Mouse (Mus musculus) kidney, postnatal 0 days (tissue): ENCODE data around the gene Aldh1b1. TPM values are rescaled to one million over a fixed set of nuclear protein-coding genes. Genes with fewer than 3 reads are reported as not detected.
A peak's percentile ranks its signal among the peaks of the same experiment; 100 is the strongest.

Source experiments
- ATAC-seq: fragments of 200-750 bp; cut with Nextera tagmentation; replicated peaks from 2 replicates; pipeline ENCODE4 v1.8.0; 2017; ENCODE audit warnings: low read depth, moderate number of reproducible peaks, moderate TSS enrichment, moderate library complexity; ENCODE audit not compliant: low FRiP score
- DNase-seq: peaks from one replicate; pipeline ENCODE4 v3.0.0-alpha.2; 2016; ENCODE audit warnings: low spot score
- H3K27ac ChIP-seq: fragments of 300-500 bp; sonication (generic); 2 replicates; pipeline ENCODE4 v1.5.1; 2014; ENCODE audit warnings: mild to moderate bottlenecking
- H3K27me3 ChIP-seq: fragments of 300-500 bp; sonication (generic); 2 replicates; pipeline ENCODE4 v1.6.1; 2014; ENCODE audit warnings: low read length, mixed read lengths; ENCODE audit not compliant: insufficient read depth
- H3K36me3 ChIP-seq: fragments of 300-500 bp; sonication (generic); 2 replicates; pipeline ENCODE4 v1.6.1; 2014; ENCODE audit warnings: low read length, mixed read lengths; ENCODE audit not compliant: insufficient read depth
- H3K4me1 ChIP-seq: fragments of 300-500 bp; sonication (generic); replicated peaks from 2 replicates; pipeline ENCODE4 v1.6.1; 2014; ENCODE audit warnings: antibody characterized with exemption, low read length, mixed read lengths; ENCODE audit not compliant: insufficient read depth
- H3K4me2 ChIP-seq: fragments of 300-500 bp; sonication (generic); 2 replicates; pipeline ENCODE4 v1.6.1; 2014; ENCODE audit warnings: mild to moderate bottlenecking, low read length, moderate library complexity, mixed read lengths
- H3K4me3 ChIP-seq: fragments of 300-500 bp; sonication (generic); replicated peaks from 2 replicates; pipeline ENCODE4 v1.5.1; 2014; ENCODE audit warnings: low read depth, low read length
- H3K9ac ChIP-seq: fragments of 300-500 bp; sonication (generic); 2 replicates; pipeline ENCODE4 v1.6.1; 2014; ENCODE audit warnings: low read depth, low read length
- H3K9me3 ChIP-seq: fragments of 300-500 bp; sonication (generic); replicated peaks from 2 replicates; pipeline ENCODE4 v1.6.1; 2016; ENCODE audit warnings: low read length, inconsistent platforms, mixed read lengths
- CTCF ChIP-seq: IDR thresholded peaks from 2 replicates; pipeline ENCODE4 v1.5.1; 2016; ENCODE audit warnings: antibody characterized with exemption, low read depth, mild to moderate bottlenecking, moderate library complexity
- WGBS: fragments of 180-500 bp; shearing (Covaris S2); extraction: QIAGEN DNeasy Blood & Tissue Kit; methylation state at CpG from one replicate; pipeline ENCODE4 v1.1.7; 2014; 5-methylcytosine and 5-hydroxymethylcytosine counted together
- polyA plus RNA-seq: library from polyadenylated mRNA; unstranded; fragments of >200 nt; fragmentation: Nextera tagmentation; extraction: Ambion mirVana; gene quantifications from 2 replicates; pipeline ENCODE4 v1.2.1, GENCODE M21; 2015

Aldh1b1 gene
- polyA plus RNA-seq, 1 experiment from 2014 or later = 9.7 TPM

- Histone ChIP-seq H3K36me3 (no peaks in the 10 kb centered on the region), H3K4me3 (no peak overlapping the region), H3K4me1 (no peaks in the 10 kb centered on the region), H3K9me3 (no peaks in the 10 kb centered on the region), H3K4me2 (peak overlapping the region; percentile 4; the same call in 1 of the 2 replicates), H3K27ac (no peak overlapping the region), H3K27me3 (no peaks in the 10 kb centered on the region), H3K9ac (no peak overlapping the region)
- no peak for TF ChIP-seq CTCF
- ATAC-seq = no peak
- WGBS = 4% methylated on average over 16 of the region's 16 CpGs
- peak; percentile 31 for DNase-seq
These were observed 33.7 kb upstream of the Aldh1b1 start for GRCm38 (mm10) chr4:45765121-45765564.

DNA sequence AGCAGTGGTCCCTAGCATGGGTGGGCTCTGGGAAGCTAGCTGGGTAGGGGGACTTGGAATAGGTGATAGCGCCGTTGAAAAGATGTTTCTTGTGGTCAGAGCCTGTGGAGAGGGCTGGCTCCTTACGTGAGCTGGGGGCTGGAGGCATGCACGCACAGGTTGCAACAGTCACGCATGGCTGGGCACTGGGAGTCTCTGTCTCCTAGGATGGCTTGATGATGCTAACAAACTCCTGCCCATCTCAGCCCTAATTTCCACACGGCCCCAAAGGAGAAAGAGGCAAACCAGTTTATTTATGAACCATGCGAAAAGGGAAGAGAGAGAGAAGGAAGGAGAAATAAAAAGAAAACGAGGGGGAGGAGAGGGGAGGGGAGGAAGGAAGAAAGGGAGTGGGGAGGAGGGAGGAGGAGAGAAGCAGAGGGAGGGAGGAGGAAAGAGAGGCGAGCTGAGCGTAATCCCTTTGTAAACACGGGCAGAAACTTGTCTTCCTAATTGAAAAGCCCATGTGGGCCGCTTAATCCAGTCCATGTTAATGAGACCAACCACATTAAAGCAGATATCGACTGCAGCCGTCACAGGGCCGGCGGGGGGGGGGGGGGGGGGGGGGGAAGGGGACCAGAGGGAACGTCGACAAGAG, 33.1 kb upstream of the Aldh1b1 start:
- Histone ChIP-seq H3K36me3 (no peaks in the 10 kb centered on the region), H3K27ac (no peak overlapping the region), H3K9ac (no peak overlapping the region), H3K9me3 (no peaks in the 10 kb centered on the region), H3K27me3 (no peaks in the 10 kb centered on the region), H3K4me2 (peak overlapping the region; percentile 4; the same call in 1 of the 2 replicates), H3K4me3 (0 out of 2 replicates have a peak overlapping the region, but pooled peaks have one; percentile 6), H3K4me1 (no peaks in the 10 kb centered on the region)
- DNase-seq = peak; percentile 60
- ATAC-seq = 0 out of 2 replicates have a peak, but pooled peaks have one; percentile 30
- 6% methylated on average over 15 of the region's 18 CpGs for WGBS
- no peak for TF ChIP-seq CTCF

DNA sequence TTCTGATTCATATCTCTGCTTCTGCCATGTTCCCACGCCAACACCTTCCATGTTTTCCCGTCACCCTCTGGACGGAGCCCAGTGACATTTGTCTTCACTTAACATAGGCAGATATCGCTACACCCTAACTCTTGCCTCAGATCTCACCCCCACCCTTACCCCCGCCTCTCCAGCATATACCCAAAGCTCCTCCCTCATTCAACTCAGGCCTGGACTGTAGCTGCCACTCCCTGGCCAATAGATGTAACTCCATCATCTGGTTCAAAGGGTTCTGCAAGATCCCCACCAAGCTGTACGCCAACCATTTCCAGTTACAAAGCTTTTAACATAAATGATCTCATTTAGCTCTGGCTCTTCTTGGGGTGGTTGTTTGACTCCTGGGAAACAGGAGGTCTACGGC, 32.0 kb upstream of the Aldh1b1 start:
- Histone ChIP-seq H3K9me3 (no peaks in the 10 kb centered on the region), H3K9ac (no peak overlapping the region), H3K27me3 (no peaks in the 10 kb centered on the region), H3K4me3 (no peak overlapping the region), H3K4me1 (no peaks in the 10 kb centered on the region), H3K27ac (no peak overlapping the region), H3K4me2 (no peak overlapping the region), H3K36me3 (no peaks in the 10 kb centered on the region)
- WGBS = 86% methylated on average over 7 of the region's 7 CpGs
- no peak for DNase-seq
- no peak for ATAC-seq
- TF ChIP-seq CTCF = peak; percentile 37; the same call in 1 of the 2 replicates

DNA sequence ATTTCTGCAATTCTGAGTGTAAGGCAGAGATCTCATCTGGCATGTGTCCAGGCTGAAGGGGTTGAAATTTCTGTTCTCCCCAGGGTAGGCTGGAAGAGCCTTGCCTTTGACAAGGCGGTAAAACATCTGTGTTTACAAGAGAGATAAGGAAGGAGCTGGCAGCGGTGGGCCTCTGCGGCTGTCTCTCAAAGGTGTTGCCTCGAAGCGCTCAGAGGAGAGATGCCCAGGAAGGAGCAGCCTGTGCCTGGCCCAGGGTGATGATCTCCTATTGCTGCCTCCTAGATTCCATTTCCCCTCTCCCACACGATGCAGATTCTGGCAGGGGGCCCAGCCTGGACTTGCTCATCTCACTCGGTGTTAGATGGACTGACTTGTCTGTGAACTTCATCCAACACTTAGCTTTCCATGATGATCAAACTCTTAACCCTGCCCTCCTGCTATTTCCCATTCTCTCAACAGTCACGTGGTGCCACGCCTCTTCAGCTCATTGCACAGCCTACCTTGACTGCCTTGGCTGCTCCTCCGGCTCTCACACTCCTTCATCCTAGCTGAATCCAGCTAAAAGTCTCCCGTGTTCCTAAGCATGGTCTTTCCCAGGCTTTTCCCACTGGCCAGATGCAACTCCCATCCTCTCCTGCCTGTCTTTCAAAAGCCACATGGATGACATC, 30.8 kb upstream of the Aldh1b1 start:
- Histone ChIP-seq H3K27ac (no peak overlapping the region), H3K9me3 (no peaks in the 10 kb centered on the region), H3K4me3 (no peak overlapping the region), H3K4me2 (no peak overlapping the region), H3K27me3 (no peaks in the 10 kb centered on the region), H3K4me1 (no peaks in the 10 kb centered on the region), H3K36me3 (no peaks in the 10 kb centered on the region), H3K9ac (no peak overlapping the region)
- ATAC-seq = no peak
- no peak for TF ChIP-seq CTCF
- DNase-seq = peak; percentile 38
- WGBS = 41% methylated on average over 11 of the region's 11 CpGs

DNA sequence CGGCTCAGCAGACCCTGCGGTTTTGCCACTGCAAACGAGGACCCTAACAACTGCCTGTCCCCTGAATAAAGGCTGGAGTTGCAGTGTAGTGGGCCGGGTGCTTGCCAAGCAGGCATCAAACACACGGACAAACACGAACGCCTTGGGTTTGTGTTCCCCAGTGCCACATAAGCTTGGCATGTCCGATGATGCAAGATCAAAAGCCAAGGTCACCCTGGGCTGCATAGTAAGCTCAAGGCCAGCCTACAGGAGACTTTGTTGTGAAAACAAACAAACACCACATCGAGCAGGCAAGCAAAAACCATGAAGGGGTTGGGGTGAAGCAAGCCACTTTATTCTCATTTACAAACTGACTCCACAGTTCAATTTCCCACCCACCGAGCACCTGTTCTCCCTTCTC, 29.7 kb upstream of the Aldh1b1 start:
- Histone ChIP-seq H3K4me3 (no peak overlapping the region), H3K9me3 (no peaks in the 10 kb centered on the region), H3K9ac (no peak overlapping the region), H3K4me1 (no peaks in the 10 kb centered on the region), H3K27ac (no peak overlapping the region), H3K4me2 (no peak overlapping the region), H3K36me3 (no peaks in the 10 kb centered on the region), H3K27me3 (no peaks in the 10 kb centered on the region)
- WGBS = 51% methylated on average over 10 of the region's 10 CpGs
- no peak for TF ChIP-seq CTCF
- ATAC-seq (no peak), DNase-seq (no peak)

GRCm38 (mm10) chr4:45769791-45770637, 28.8 kb upstream of the Aldh1b1 start:
- Histone ChIP-seq H3K36me3 (no peaks in the 10 kb centered on the region), H3K9me3 (no peaks in the 10 kb centered on the region), H3K4me3 (no peak overlapping the region), H3K4me2 (no peak overlapping the region), H3K27ac (no peak overlapping the region), H3K27me3 (no peaks in the 10 kb centered on the region), H3K9ac (no peak overlapping the region), H3K4me1 (no peaks in the 10 kb centered on the region)
- no peak for TF ChIP-seq CTCF
- WGBS = 46% methylated on average over 10 of the region's 10 CpGs
- no peak for DNase-seq
- no peak for ATAC-seq
